In the genomic region with DNA sequence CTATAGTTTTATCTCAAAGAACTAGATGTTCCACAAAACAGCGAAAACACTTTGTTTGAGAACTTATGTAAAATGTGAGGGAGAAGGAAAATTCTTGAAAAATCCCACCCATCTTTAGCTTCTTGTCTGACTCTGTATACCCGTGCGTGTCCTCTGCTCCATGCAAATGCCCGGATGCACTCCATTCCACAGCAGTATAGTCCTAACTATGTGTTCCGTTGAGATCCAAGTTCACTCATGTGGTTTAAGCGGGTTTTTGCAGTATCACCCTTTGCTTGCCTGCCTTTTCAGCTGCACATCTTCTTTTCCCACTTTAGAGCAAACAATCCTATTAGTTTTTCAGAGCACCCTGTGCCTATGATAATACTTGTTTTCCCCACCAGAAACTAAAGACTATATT, we compare ENCODE assay signal across 10 mouse cellular contexts. TPM values are rescaled to one million over a fixed set of nuclear protein-coding genes. Genes with fewer than 3 reads are reported as not detected.
DNase-seq lines count a peak whose midpoint lies in the region; ATAC-seq and TF ChIP-seq lines count a peak whose summit lies in the region.
"Had no signal": no experiment of that assay in that cellular context is flagged by ENCODE, and none has a peak within 500 bp of the region (broad histone marks: within the 10 kb centered on the region; RNA-seq: fewer than 3 reads in every experiment).

No protein-coding gene starts in this region.

- no peak overlapping the region for H3K27ac ChIP-seq in heart, embryonic 12.5 days (ENCODE audit: poor library complexity, severe bottlenecking)
- H3K27ac ChIP-seq in forebrain, postnatal 0 days (ENCODE audit: low read depth, low read length) = no peak overlapping the region
- peak overlapping the region; percentile 29; the same call in 1 of the 2 replicates for H3K27ac ChIP-seq in liver, postnatal 0 days (ENCODE audit: low read depth)

- WGBS in heart, embryonic 12.5 days = 51% methylated on average over 6 of the region's 6 CpGs
- 64% methylated on average over 6 of the region's 6 CpGs for WGBS in forebrain, postnatal 0 days
- WGBS in liver, postnatal 0 days (ENCODE audit: insufficient replicate concordance) = 38% methylated on average over 6 of the region's 6 CpGs

- H3K36me3 ChIP-seq in heart, embryonic 12.5 days = peaks cover 27% of the 10 kb centered on the region
- peaks cover 23% of the 10 kb centered on the region for H3K36me3 ChIP-seq in forebrain, postnatal 0 days (ENCODE audit: insufficient read depth)
- H3K36me3 ChIP-seq in liver, postnatal 0 days (replicated peaks; ENCODE audit: insufficient read depth, low read length) = peaks cover 11% of the 10 kb centered on the region

- TF ChIP-seq CTCF in forebrain, postnatal 0 days (IDR thresholded peaks at IDR 0.05; ENCODE audit: low read depth) = no peak
- TF ChIP-seq CTCF in liver, postnatal 0 days (IDR thresholded peaks at IDR 0.05; ENCODE audit: low read depth) = no peak

- peaks cover 7% of the 10 kb centered on the region for H3K4me1 ChIP-seq in heart, embryonic 12.5 days (replicated peaks)
- peaks cover 12% of the 10 kb centered on the region for H3K4me1 ChIP-seq in forebrain, postnatal 0 days (ENCODE audit: insufficient read depth)
- H3K4me1 ChIP-seq in liver, postnatal 0 days (ENCODE audit: insufficient read depth) = peaks cover 13% of the 10 kb centered on the region

- H3K9me3 ChIP-seq in heart, embryonic 12.5 days (replicated peaks) = no peaks in the 10 kb centered on the region
- no peaks in the 10 kb centered on the region for H3K9me3 ChIP-seq in forebrain, postnatal 0 days (ENCODE audit: low read length)
- no peaks in the 10 kb centered on the region for H3K9me3 ChIP-seq in liver, postnatal 0 days (ENCODE audit: low read length)

- peak overlapping the region; percentile 99 for H3K4me3 ChIP-seq in heart, embryonic 12.5 days
- H3K4me3 ChIP-seq in forebrain, postnatal 0 days (ENCODE audit: low read depth, low read length) = peak overlapping the region; percentile 80
- H3K4me3 ChIP-seq in liver, postnatal 0 days (ENCODE audit: low read depth, low read length) = peak overlapping the region; percentile 91

- H3K27me3 ChIP-seq in heart, embryonic 12.5 days (replicated peaks) = no peaks in the 10 kb centered on the region
- H3K27me3 ChIP-seq in forebrain, postnatal 0 days (ENCODE audit: insufficient read depth, low read length) = no peaks in the 10 kb centered on the region
- no peaks in the 10 kb centered on the region for H3K27me3 ChIP-seq in liver, postnatal 0 days (ENCODE audit: insufficient read depth, low read length)
- H3K27me3 ChIP-seq: Patski had no signal

- peak overlapping the region; percentile 72 for H3K9ac ChIP-seq in heart, embryonic 12.5 days
- H3K9ac ChIP-seq in forebrain, postnatal 0 days = peak overlapping the region; percentile 79; the same call in 1 of the 2 replicates
- H3K9ac ChIP-seq in liver, postnatal 0 days (replicated peaks) = peak overlapping the region; percentile 93

- H3K4me2 ChIP-seq in heart, embryonic 12.5 days = peak overlapping the region; percentile 78
- peak overlapping the region; percentile 62 for H3K4me2 ChIP-seq in forebrain, postnatal 0 days (ENCODE audit: low read depth)
- H3K4me2 ChIP-seq in liver, postnatal 0 days (ENCODE audit: low read depth, low read length) = peak overlapping the region; percentile 69

- TF ChIP-seq EP300 in liver, postnatal 0 days (IDR thresholded peaks at IDR 0.05; ENCODE audit: low read depth) = no peak

- no peak for ATAC-seq in heart, embryonic 12.5 days (ENCODE audit: insufficient number of reproducible peaks, low FRiP score)
- no peak for ATAC-seq in forebrain, postnatal 0 days
- no peak for ATAC-seq in liver, postnatal 0 days
- no peak for ATAC-seq in erythroid progenitor cell, adult 5-6 weeks (replicated peaks; ENCODE audit: low FRiP score, poor library complexity, severe bottlenecking)

- no peak for DNase-seq in heart, adult 18-20 months
- DNase-seq in ES-CJ7 (ENCODE audit: low read depth, low spot score) = peak; percentile 42
- no peak for DNase-seq in forebrain, postnatal 0 days
- DNase-seq in liver, postnatal 0 days = no peak
- DNase-seq in retina, embryonic 14.5 days (ENCODE audit: low spot score) = no peak
- no peak for DNase-seq in cerebellum, adult 11-12 months
- DNase-seq: kidney, adult 9 months had no signal

RNA-seq across cellular contexts. Expression of gene Trmt10c, which starts 1.1 kb away (rescaled TPM):
- polyA plus RNA-seq in heart, embryonic 12.5 days (2016; fragmentation: Nextera tagmentation; extraction: Ambion mirVana) = 23.0 and 24.3 TPM in 2 replicates
- total RNA-seq in heart, adult 18-20 months (2021) = 10 to 100 TPM; 13.1 to 13.2 TPM
- 16.1 and 20.5 TPM in 2 replicates for total RNA-seq in forebrain, postnatal 0 days (2014; rRNA removed)
- polyA plus RNA-seq in forebrain, postnatal 0 days (2015; fragmentation: Nextera tagmentation; extraction: Ambion mirVana) = 16.8 and 19.3 TPM in 2 replicates
- polyA plus RNA-seq in liver, postnatal 0 days (2015; fragmentation: Nextera tagmentation; extraction: Ambion mirVana) = 15.2 and 15.7 TPM in 2 replicates
- total RNA-seq in erythroid progenitor cell, adult 5-6 weeks (2015; ENCODE audit: low replicate concordance) = 5.4 and 15.1 TPM in 2 replicates
- 4.0 and 9.4 TPM in 2 replicates for total RNA-seq in erythroid progenitor cell, adult 5-6 weeks (2017; ENCODE audit: low replicate concordance)

RNA-seq across cellular contexts. Expression of gene Pcnp, which starts 7.0 kb away (rescaled TPM):
- 177 and 180 TPM in 2 replicates for polyA plus RNA-seq in heart, embryonic 12.5 days (2016; fragmentation: Nextera tagmentation; extraction: Ambion mirVana)
- 10 to 100 TPM; 46.4 to 55.3 TPM for total RNA-seq in heart, adult 18-20 months (2021)
- 92.8 and 106 TPM in 2 replicates for total RNA-seq in forebrain, postnatal 0 days (2014; rRNA removed)
- 231 and 236 TPM in 2 replicates for polyA plus RNA-seq in forebrain, postnatal 0 days (2015; fragmentation: Nextera tagmentation; extraction: Ambion mirVana)
- polyA plus RNA-seq in liver, postnatal 0 days (2015; fragmentation: Nextera tagmentation; extraction: Ambion mirVana) = 61.8 and 64.2 TPM in 2 replicates
- 75.0 and 95.2 TPM in 2 replicates for total RNA-seq in erythroid progenitor cell, adult 5-6 weeks (2015; ENCODE audit: low replicate concordance)
- 97.5 and 100.0 TPM in 2 replicates for total RNA-seq in erythroid progenitor cell, adult 5-6 weeks (2017; ENCODE audit: low replicate concordance)

RNA-seq across cellular contexts. Expression of gene Senp7, which starts 11.6 kb away (rescaled TPM):
- 20.8 and 24.8 TPM in 2 replicates for polyA plus RNA-seq in heart, embryonic 12.5 days (2016; fragmentation: Nextera tagmentation; extraction: Ambion mirVana)
- total RNA-seq in heart, adult 18-20 months (2021) = 10 to 100 TPM; 14.2 to 16.0 TPM
- 28.9 and 35.0 TPM in 2 replicates for total RNA-seq in forebrain, postnatal 0 days (2014; rRNA removed)
- 26.2 and 32.8 TPM in 2 replicates for polyA plus RNA-seq in forebrain, postnatal 0 days (2015; fragmentation: Nextera tagmentation; extraction: Ambion mirVana)
- polyA plus RNA-seq in liver, postnatal 0 days (2015; fragmentation: Nextera tagmentation; extraction: Ambion mirVana) = 7.4 and 10.6 TPM in 2 replicates
- 96.2 and 108 TPM in 2 replicates for total RNA-seq in erythroid progenitor cell, adult 5-6 weeks (2015; ENCODE audit: low replicate concordance)
- total RNA-seq in erythroid progenitor cell, adult 5-6 weeks (2017; ENCODE audit: low replicate concordance) = 99.2 and 106 TPM in 2 replicates
